Mouse (Mus musculus) liver, adult 2 months (tissue): ENCODE measurements around the gene Nanp. TPM values are rescaled to one million over a fixed set of nuclear protein-coding genes. Genes with fewer than 3 reads are reported as not detected.
A peak's percentile ranks its signal among the peaks of the same experiment; 100 is the strongest.

ENCODE experiments used
- DNase-seq: peaks from one replicate; pipeline ENCODE4 v3.0.0-alpha.2; 2011; ENCODE audit warnings: low read depth, low spot score; ENCODE audit errors: extremely low read depth
- H3K27ac ChIP-seq: fragments of 200-500 bp; replicated peaks from 2 replicates; pipeline ENCODE4 v1.5.1; 2012; ENCODE audit warnings: low read depth, mild to moderate bottlenecking, control low read depth, inconsistent platforms, low read length; ENCODE audit not compliant: insufficient read depth
- H3K27me3 ChIP-seq: fragments of 200-500 bp; 2 replicates; pipeline ENCODE4 v1.6.1; 2012; ENCODE audit warnings: mild to moderate bottlenecking, moderate library complexity, low read length, inconsistent platforms; ENCODE audit not compliant: control insufficient read depth, insufficient read depth
- H3K36me3 ChIP-seq: fragments of 200-500 bp; 2 replicates; pipeline ENCODE4 v1.6.1; 2012; ENCODE audit warnings: low read length, inconsistent platforms; ENCODE audit not compliant: control insufficient read depth, insufficient read depth
- H3K4me1 ChIP-seq: fragments of 200-500 bp; 2 replicates; pipeline ENCODE4 v1.6.1; 2011; ENCODE audit warnings: low read length; ENCODE audit not compliant: control insufficient read depth, insufficient read depth
- H3K4me3 ChIP-seq: fragments of 200-500 bp; 2 replicates; pipeline ENCODE4 v1.5.1; 2011; ENCODE audit warnings: low read depth, mild to moderate bottlenecking, control low read depth, low read length, moderate library complexity; ENCODE audit not compliant: insufficient read depth
- H3K79me2 ChIP-seq: fragments of 200-500 bp; 2 replicates; pipeline ENCODE4 v1.6.1; 2012; ENCODE audit warnings: inconsistent platforms, mild to moderate bottlenecking, low read length, moderate library complexity; ENCODE audit not compliant: control insufficient read depth, insufficient read depth
- H3K9ac ChIP-seq: fragments of 200-500 bp; 2 replicates; pipeline ENCODE4 v1.6.1; 2012; ENCODE audit warnings: low read depth, mild to moderate bottlenecking, control low read depth, inconsistent platforms, low read length
- CTCF ChIP-seq: fragments of 200-500 bp; IDR thresholded peaks from 2 replicates; pipeline ENCODE4 v1.5.1; 2011; ENCODE audit warnings: low read depth, low read length, control low read depth
- POLR2A ChIP-seq: fragments of 200-500 bp; IDR thresholded peaks from 2 replicates; pipeline ENCODE4 v1.6.1; 2011; ENCODE audit warnings: low read length, control low read depth; ENCODE audit not compliant: insufficient read depth; ENCODE audit errors: extremely low read depth
- WGBS: fragments of 180-500 bp; shearing (Covaris S2); methylation state at CpG from one replicate; pipeline ENCODE4 v1.1.7; 2018; 5-methylcytosine and 5-hydroxymethylcytosine counted together
- polyA plus RNA-seq: library from polyadenylated mRNA; depleted of rRNA; stranded (reverse); fragments of >200 nt; gene quantifications from 2 replicates; pipeline ENCODE4 v1.2.3, GENCODE M21; 2012; rRNA removed
- total RNA-seq: library from RNA; depleted of rRNA; stranded (reverse); fragments of >200 nt; gene quantifications from 2 replicates; pipeline ENCODE4 v1.2.3, GENCODE M21; 2014; rRNA removed

Nanp gene
- total RNA-seq (8.3 and 11.8 TPM in 2 replicates), polyA plus RNA-seq (3.0 and 3.5 TPM in 2 replicates)

GRCm38 (mm10) chr2:151039232-151039695 lies at the start of gene Nanp, which contains the start of gene Ninl:
Gene Nanp (minus strand): TSS chr2:151039398.
Gene Ninl (minus strand): TSS chr2:151039382.
- TF ChIP-seq POLR2A = peak; percentile 46; the same call in 1 of the 2 replicates
- no peak for TF ChIP-seq CTCF
- H3K36me3 ChIP-seq = no peaks in the 10 kb centered on the region
- WGBS = 1% methylated on average over 34 of the region's 34 CpGs
- peak within 1 kb of the TSS; percentile 98 for H3K4me3 ChIP-seq
- H3K4me1 ChIP-seq = peaks cover 5% of the 10 kb centered on the region
- no peaks in the 10 kb centered on the region for H3K27me3 ChIP-seq
- peak within 1 kb of the TSS; percentile 78 for H3K27ac ChIP-seq
- DNase-seq = peak; percentile 70
- H3K79me2 ChIP-seq = peaks cover 13% of the 10 kb centered on the region
- H3K9ac ChIP-seq = peak within 1 kb of the TSS; percentile 98

GRCm38 (mm10) chr2:151056637-151057036 lies 17.4 kb upstream of the Nanp start:
- H3K79me2 ChIP-seq = no peaks in the 10 kb centered on the region
- 87% methylated on average over 1 of the region's 1 CpGs for WGBS
- no peaks in the 10 kb centered on the region for H3K36me3 ChIP-seq
- no peak overlapping the region for H3K9ac ChIP-seq
- no peak overlapping the region for H3K4me3 ChIP-seq
- TF ChIP-seq CTCF = no peak
- TF ChIP-seq POLR2A = no peak
- no peak for DNase-seq
- no peaks in the 10 kb centered on the region for H3K27me3 ChIP-seq
- no peak overlapping the region for H3K27ac ChIP-seq
- H3K4me1 ChIP-seq = no peaks in the 10 kb centered on the region

GRCm38 (mm10) chr2:151040411-151040810 lies 1.2 kb upstream of the Nanp start:
- DNase-seq = no peak
- no peak for TF ChIP-seq POLR2A
- TF ChIP-seq CTCF = no peak
- no peaks in the 10 kb centered on the region for H3K27me3 ChIP-seq
- H3K9ac ChIP-seq = no peak overlapping the region
- H3K4me1 ChIP-seq = peaks cover 5% of the 10 kb centered on the region
- H3K27ac ChIP-seq = no peak overlapping the region
- WGBS = 88% methylated on average over 1 of the region's 1 CpGs
- peaks cover 13% of the 10 kb centered on the region for H3K79me2 ChIP-seq
- no peaks in the 10 kb centered on the region for H3K36me3 ChIP-seq
- H3K4me3 ChIP-seq = no peak overlapping the region

- Histone ChIP-seq H3K9ac (peak overlapping the region; percentile 47), H3K27ac (no peak overlapping the region), H3K4me3 (peak overlapping the region; percentile 98), H3K27me3 (no peaks in the 10 kb centered on the region), H3K36me3 (no peaks in the 10 kb centered on the region), H3K4me1 (peaks cover 5% of the 10 kb centered on the region), H3K79me2 (peaks cover 13% of the 10 kb centered on the region)
- WGBS = 32% methylated on average over 8 of the region's 8 CpGs
- TF ChIP-seq POLR2A (no peak), CTCF (no peak)
- no peak for DNase-seq
Measured at GRCm38 (mm10) chr2:151039726-151040125, 528 bp upstream of the Nanp start.

GRCm38 (mm10) chr2:151038811-151039222 lies 381 bp downstream of the Nanp start:
- peak overlapping the region; percentile 78 for H3K27ac ChIP-seq
- TF ChIP-seq CTCF (no peak), POLR2A (no peak)
- peak overlapping the region; percentile 98 for H3K4me3 ChIP-seq
- DNase-seq = peak; percentile 33
- H3K79me2 ChIP-seq = peaks cover 13% of the 10 kb centered on the region
- peaks cover 5% of the 10 kb centered on the region for H3K4me1 ChIP-seq
- H3K36me3 ChIP-seq = no peaks in the 10 kb centered on the region
- H3K27me3 ChIP-seq = no peaks in the 10 kb centered on the region
- H3K9ac ChIP-seq = peak overlapping the region; percentile 98
- WGBS = under 1% methylated on average over 30 of the region's 30 CpGs

- peaks cover 13% of the 10 kb centered on the region for H3K79me2 ChIP-seq
- H3K4me3 ChIP-seq = peak overlapping the region; percentile 98
- WGBS = 34% methylated on average over 18 of the region's 18 CpGs
- H3K36me3 ChIP-seq = no peaks in the 10 kb centered on the region
- no peak overlapping the region for H3K27ac ChIP-seq
- H3K9ac ChIP-seq = peak overlapping the region; percentile 16
- TF ChIP-seq CTCF (no peak), POLR2A (no peak)
- peak; percentile 45 for DNase-seq
- H3K4me1 ChIP-seq = peaks cover 5% of the 10 kb centered on the region
- H3K27me3 ChIP-seq = no peaks in the 10 kb centered on the region
Measured at GRCm38 (mm10) chr2:151037876-151038552, 1.2 kb downstream of the Nanp start.
